Mouse (Mus musculus): ENCODE data around the gene Kti12.

The Kti12 gene

GRCm38 (mm10) chr4:108847715-108848504 lies at the start of gene Kti12:
Gene Kti12 (plus strand): TSS chr4:108847785.
- peak; percentile 86 for DNase-seq

- DNase-seq = peak; percentile 56
Measured at GRCm38 (mm10) chr4:108798083-108798830, 49.3 kb upstream of the Kti12 start.

GRCm38 (mm10) chr4:108803535-108803934 lies 44.0 kb upstream of the Kti12 start:
- no peak for DNase-seq

- DNase-seq = no peak
Measured at GRCm38 (mm10) chr4:108811142-108811541, 36.4 kb upstream of the Kti12 start.

GRCm38 (mm10) chr4:108811550-108811949 lies 36.0 kb upstream of the Kti12 start:
- DNase-seq = no peak

GRCm38 (mm10) chr4:108825677-108826076 lies 21.9 kb upstream of the Kti12 start:
- DNase-seq = no peak

GRCm38 (mm10) chr4:108826096-108826495 lies 21.5 kb upstream of the Kti12 start:
- DNase-seq = no peak

GRCm38 (mm10) chr4:108826643-108827042 lies 20.9 kb upstream of the Kti12 start:
- no peak for DNase-seq

- no peak for DNase-seq
Measured at GRCm38 (mm10) chr4:108830698-108831097, 16.9 kb upstream of the Kti12 start.

- peak; percentile 94 for DNase-seq
Measured at GRCm38 (mm10) chr4:108832916-108833827, 14.4 kb upstream of the Kti12 start, which contains the start of gene Btf3l4. Gene Btf3l4 (minus strand): TSS chr4:108833614.

- no peak for DNase-seq
Measured at GRCm38 (mm10) chr4:108833828-108834114, 13.8 kb upstream of the Kti12 start.

- DNase-seq = peak; percentile 89
Measured at GRCm38 (mm10) chr4:108834115-108834970, 13.2 kb upstream of the Kti12 start, which contains the start of gene Txndc12. Gene Txndc12 (plus strand): TSS chr4:108834601.

- DNase-seq = no peak
Measured at GRCm38 (mm10) chr4:108834971-108835311, 12.6 kb upstream of the Kti12 start.

GRCm38 (mm10) chr4:108835496-108835895 lies 12.1 kb upstream of the Kti12 start:
- no peak for DNase-seq

- DNase-seq = peak; percentile 58
Measured at GRCm38 (mm10) chr4:108838031-108838430, 9.6 kb upstream of the Kti12 start.

- DNase-seq = no peak
Measured at GRCm38 (mm10) chr4:108841920-108842578, 5.5 kb upstream of the Kti12 start.

- DNase-seq = no peak
Measured at GRCm38 (mm10) chr4:108843336-108843735, 4.2 kb upstream of the Kti12 start.

GRCm38 (mm10) chr4:108845824-108846569 lies 1.6 kb upstream of the Kti12 start:
- no peak for DNase-seq

GRCm38 (mm10) chr4:108848505-108848848 lies 892 bp downstream of the Kti12 start, which contains the start of gene A730015C16Rik:
Gene A730015C16Rik (minus strand): TSS chr4:108848619.
- peak; percentile 13 for DNase-seq

GRCm38 (mm10) chr4:108866806-108867205 lies 19.2 kb downstream of the Kti12 start:
- DNase-seq = no peak
